Comparison of ENCODE assay signal across 29 mouse cellular contexts in the genomic region with DNA sequence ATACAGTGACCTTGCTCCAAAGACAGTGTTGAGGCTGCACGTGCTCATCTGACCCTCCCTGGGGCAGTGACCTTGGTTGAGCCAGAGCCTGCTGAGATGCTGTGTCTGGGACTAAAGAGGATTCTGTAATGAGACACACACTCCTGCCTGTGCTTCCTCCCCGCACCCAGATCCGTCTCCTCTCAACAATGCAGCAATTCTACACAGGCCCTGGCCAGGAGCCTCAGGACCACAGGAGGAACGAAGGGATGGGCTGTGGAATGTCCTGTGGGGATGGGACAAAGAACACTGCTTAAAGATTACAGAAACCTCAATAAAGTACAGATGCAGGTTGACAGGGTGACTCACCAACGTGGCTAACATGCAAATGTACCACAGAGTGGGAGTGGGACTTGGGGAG. TPM values are rescaled to one million over a fixed set of nuclear protein-coding genes. Genes with fewer than 3 reads are reported as not detected.
"Had no signal": no experiment of that assay in that cellular context is flagged by ENCODE, and none has a peak within 500 bp of the region (broad histone marks: within the 10 kb centered on the region; RNA-seq: fewer than 3 reads in every experiment).

No protein-coding gene starts in this region.

- H3K36me3 ChIP-seq: limb, embryonic 12.5 days; limb, embryonic 15.5 days; midbrain, embryonic 12.5 days; midbrain, embryonic 15.5 days; neural tube, embryonic 12.5 days; neural tube, embryonic 15.5 days had no signal

- ATAC-seq: liver, postnatal 0 days; lung, postnatal 0 days; midbrain, embryonic 15.5 days had no signal

- H3K9me3 ChIP-seq: limb, embryonic 12.5 days; limb, embryonic 15.5 days; midbrain, embryonic 12.5 days; midbrain, embryonic 15.5 days; neural tube, embryonic 12.5 days; neural tube, embryonic 15.5 days had no signal

- DNase-seq: kidney, adult 18-20 months; kidney, adult 9 months; kidney, postnatal 14 days; kidney, postnatal 4 days; left cerebral cortex, postnatal 4 days; liver, postnatal 0 days; lung, embryonic 14.5 days; retina, postnatal 1 day; thymus, adult 2 months; thymus, postnatal 14 days; thymus, postnatal 4 days had no signal

- H3K4me2 ChIP-seq: limb, embryonic 12.5 days; limb, embryonic 15.5 days; liver, embryonic 11.5 days; lung, embryonic 14.5 days; midbrain, embryonic 12.5 days; midbrain, embryonic 15.5 days; neural tube, embryonic 12.5 days; neural tube, embryonic 15.5 days had no signal

- H3K27me3 ChIP-seq: limb, embryonic 15.5 days; neural tube, embryonic 12.5 days; neural tube, embryonic 15.5 days had no signal

- H3K9ac ChIP-seq: limb, embryonic 12.5 days; limb, embryonic 15.5 days; liver, embryonic 14.5 days; liver, postnatal 0 days; lung, embryonic 14.5 days; midbrain, embryonic 12.5 days; midbrain, embryonic 15.5 days; neural tube, embryonic 12.5 days; neural tube, embryonic 15.5 days had no signal

- H3K27ac ChIP-seq: limb, embryonic 12.5 days; limb, embryonic 15.5 days; liver, embryonic 14.5 days; macrophage; midbrain, embryonic 12.5 days; midbrain, embryonic 15.5 days; neural tube, embryonic 12.5 days; neural tube, embryonic 15.5 days; stomach, postnatal 0 days had no signal

- H3K4me1 ChIP-seq: limb, embryonic 12.5 days; limb, embryonic 15.5 days had no signal

- H3K4me3 ChIP-seq: limb, embryonic 12.5 days; limb, embryonic 15.5 days; midbrain, embryonic 12.5 days; midbrain, embryonic 15.5 days; neural tube, embryonic 12.5 days; neural tube, embryonic 15.5 days had no signal

RNA-seq across cellular contexts. Expression of gene Enpp7, which starts 2.4 kb away (rescaled TPM):
- total RNA-seq: layer of hippocampus, adult 18-20 months; layer of hippocampus, postnatal 14 days; left cerebral cortex, adult 8-10 months; left cerebral cortex, postnatal 14 days; left cerebral cortex, postnatal 4 days; megakaryocyte, adult 5-6 weeks had no signal
- polyA plus RNA-seq: kidney, embryonic 16.5 days; limb, embryonic 12.5 days; limb, embryonic 15.5 days; liver, embryonic 11.5 days; liver, embryonic 14.5 days; liver, postnatal 0 days; lung, embryonic 14.5 days; lung, postnatal 0 days; macrophage; midbrain, embryonic 12.5 days; midbrain, embryonic 15.5 days; neural tube, embryonic 12.5 days; neural tube, embryonic 15.5 days; stomach, embryonic 14.5 days; stomach, postnatal 0 days had no signal
